Mouse (Mus musculus): ENCODE results near the gene Serpinb9g.
"Not testable (repeated sequence)": the region's sequence is repeated elsewhere in the genome, so short reads cannot be mapped to it uniquely, and the experiment has no call there.

Serpinb9g gene

GRCm38 (mm10) chr13:33484490-33484889 is at the start of gene Serpinb9g:
Serpinb9g (plus strand) TSS chr13:33484790.
- DNase-seq = not testable (repeated sequence)

DNA sequence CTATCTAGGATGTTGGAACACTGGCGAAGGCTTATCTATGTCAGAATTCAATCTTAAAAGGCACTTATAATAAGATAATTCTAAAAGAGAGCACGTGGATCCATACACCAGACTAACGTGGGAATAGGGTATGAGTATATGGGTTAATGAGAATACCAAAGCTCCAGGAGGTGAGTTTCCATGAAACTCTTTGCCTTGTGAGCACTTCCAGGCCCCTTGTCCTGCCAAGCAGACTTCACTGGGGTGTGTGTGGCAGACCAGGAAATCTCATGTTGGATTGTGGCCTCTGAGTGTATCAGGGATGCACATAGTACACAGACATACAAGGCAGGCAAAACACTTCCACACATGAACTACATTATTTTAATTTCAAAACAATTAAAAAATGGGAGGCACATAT is 718 bp upstream of the Serpinb9g start:
- DNase-seq = not testable (repeated sequence)

GRCm38 (mm10) chr13:33524629-33525028 is 40.0 kb downstream of the Serpinb9g start:
- no peak for DNase-seq

GRCm38 (mm10) chr13:33532814-33533213 is 48.2 kb downstream of the Serpinb9g start:
- no peak for DNase-seq
